ENCODE assay signal across 18 mouse cellular contexts in the genomic region with DNA sequence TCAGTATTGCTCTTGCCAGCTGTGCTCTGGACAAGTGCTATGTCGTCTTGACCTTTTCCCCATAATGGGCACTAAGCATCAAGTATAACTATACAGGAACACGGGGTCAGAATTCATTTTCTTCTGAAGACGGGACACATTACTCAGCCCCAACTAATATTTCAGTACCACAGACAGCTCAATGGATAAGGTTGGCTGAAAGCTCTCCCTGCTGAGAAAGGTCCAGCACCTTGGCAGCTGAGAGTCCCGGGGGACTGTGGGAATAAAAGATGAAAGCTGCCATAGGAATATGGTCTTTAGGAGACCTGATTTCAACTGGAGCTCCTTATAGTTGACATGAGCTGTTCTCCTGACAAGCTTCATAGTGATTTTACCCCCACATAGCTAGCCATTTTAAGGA.
A peak's percentile ranks its signal among the peaks of the same experiment; 100 is the strongest.
DNase-seq lines count a peak whose midpoint lies in the region; ATAC-seq and TF ChIP-seq lines count a peak whose summit lies in the region.
"Had no signal": no experiment of that assay in that cellular context is flagged by ENCODE, and none has a peak within 500 bp of the region (broad histone marks: within the 10 kb centered on the region; RNA-seq: fewer than 3 reads in every experiment).

No protein-coding gene starts in this region.

- WGBS in embryonic facial prominence, embryonic 11.5 days = 54% methylated on average over 4 of the region's 4 CpGs
- WGBS in embryonic facial prominence, embryonic 10.5 days = 58% methylated on average over 4 of the region's 4 CpGs
- WGBS in limb, embryonic 14.5 days = 52% methylated on average over 4 of the region's 4 CpGs
- 52% methylated on average over 4 of the region's 4 CpGs for WGBS in limb, embryonic 10.5 days

- H3K36me3 ChIP-seq in embryonic facial prominence, embryonic 11.5 days (replicated peaks; ENCODE audit: control insufficient read depth, insufficient read depth, low read depth, low read length) = no peaks in the 10 kb centered on the region
- H3K36me3 ChIP-seq in embryonic facial prominence, embryonic 10.5 days (replicated peaks) = no peaks in the 10 kb centered on the region
- no peaks in the 10 kb centered on the region for H3K36me3 ChIP-seq in limb, embryonic 14.5 days (ENCODE audit: control insufficient read depth, insufficient read depth, low read length)
- H3K36me3 ChIP-seq in limb, embryonic 10.5 days = no peaks in the 10 kb centered on the region
- H3K36me3 ChIP-seq: embryonic facial prominence, embryonic 13.5 days; heart, embryonic 15.5 days; hindbrain, embryonic 13.5 days; limb, embryonic 12.5 days had no signal

- peak; percentile 54 for DNase-seq in embryonic facial prominence, embryonic 11.5 days (ENCODE audit: low spot score)
- no peak for DNase-seq in embryonic facial prominence, embryonic 10.5 days (ENCODE audit: low spot score)
- DNase-seq in limb, embryonic 14.5 days (ENCODE audit: low spot score) = peak; percentile 61
- DNase-seq in limb, embryonic 10.5 days (ENCODE audit: low spot score) = no peak
- peak; percentile 48 for DNase-seq in NIH3T3 (ENCODE audit: low read depth)
- peak; percentile 8 for DNase-seq in embryo, embryonic 11.5 days (ENCODE audit: low read depth, low spot score)
- DNase-seq in right cerebral cortex, postnatal 10 days (ENCODE audit: low spot score in 2 of 2) = no peak
- DNase-seq: lung, postnatal 36 days; midbrain, embryonic 14.5 days; right cerebral cortex, postnatal 25 days; thymus, postnatal 36 days had no signal

- no peak overlapping the region for H3K4me3 ChIP-seq in embryonic facial prominence, embryonic 11.5 days (ENCODE audit: low read depth, low read length)
- no peak overlapping the region for H3K4me3 ChIP-seq in embryonic facial prominence, embryonic 10.5 days
- H3K4me3 ChIP-seq in limb, embryonic 14.5 days (replicated peaks; ENCODE audit: low read length) = no peak overlapping the region
- no peak overlapping the region for H3K4me3 ChIP-seq in limb, embryonic 10.5 days
- H3K4me3 ChIP-seq: embryonic facial prominence, embryonic 13.5 days; heart, embryonic 15.5 days; hindbrain, embryonic 13.5 days; limb, embryonic 12.5 days had no signal

- no peak overlapping the region for H3K9ac ChIP-seq in embryonic facial prominence, embryonic 11.5 days (replicated peaks; ENCODE audit: low read length)
- H3K9ac ChIP-seq in limb, embryonic 14.5 days (ENCODE audit: low read depth, low read length, severe bottlenecking) = no peak overlapping the region
- H3K9ac ChIP-seq: embryonic facial prominence, embryonic 13.5 days; heart, embryonic 15.5 days; hindbrain, embryonic 13.5 days; limb, embryonic 12.5 days had no signal

- no peak for ATAC-seq in embryonic facial prominence, embryonic 11.5 days (replicated peaks; ENCODE audit: insufficient number of reproducible peaks, low FRiP score, low TSS enrichment, low read depth)
- no peak for ATAC-seq in limb, embryonic 14.5 days (ENCODE audit: low FRiP score, low read depth)
- no peak for ATAC-seq in frontal cortex, adult (ENCODE audit: low TSS enrichment)
- ATAC-seq: intestine, embryonic 16.5 days had no signal

- no peaks in the 10 kb centered on the region for H3K9me3 ChIP-seq in embryonic facial prominence, embryonic 11.5 days (replicated peaks; ENCODE audit: control insufficient read depth, low read length)
- H3K9me3 ChIP-seq in embryonic facial prominence, embryonic 10.5 days = no peaks in the 10 kb centered on the region
- no peaks in the 10 kb centered on the region for H3K9me3 ChIP-seq in limb, embryonic 14.5 days (ENCODE audit: control insufficient read depth, low read length)
- no peaks in the 10 kb centered on the region for H3K9me3 ChIP-seq in limb, embryonic 10.5 days (replicated peaks)
- H3K9me3 ChIP-seq: embryonic facial prominence, embryonic 13.5 days; heart, embryonic 15.5 days; hindbrain, embryonic 13.5 days; limb, embryonic 12.5 days had no signal

- no peak overlapping the region for H3K27ac ChIP-seq in embryonic facial prominence, embryonic 11.5 days (replicated peaks; ENCODE audit: low read depth, low read length)
- H3K27ac ChIP-seq in embryonic facial prominence, embryonic 10.5 days (replicated peaks) = no peak overlapping the region
- H3K27ac ChIP-seq in limb, embryonic 14.5 days (replicated peaks; ENCODE audit: low read depth, low read length) = no peak overlapping the region
- H3K27ac ChIP-seq in limb, embryonic 10.5 days = no peak overlapping the region
- H3K27ac ChIP-seq: embryonic facial prominence, embryonic 13.5 days; heart, embryonic 15.5 days; hindbrain, embryonic 13.5 days; limb, embryonic 12.5 days had no signal

- no peaks in the 10 kb centered on the region for H3K4me1 ChIP-seq in embryonic facial prominence, embryonic 11.5 days (ENCODE audit: control insufficient read depth, insufficient read depth, low read length)
- H3K4me1 ChIP-seq in embryonic facial prominence, embryonic 10.5 days = no peaks in the 10 kb centered on the region
- no peaks in the 10 kb centered on the region for H3K4me1 ChIP-seq in limb, embryonic 14.5 days (ENCODE audit: control insufficient read depth, insufficient read depth, low read length)
- H3K4me1 ChIP-seq in limb, embryonic 10.5 days = no peaks in the 10 kb centered on the region
- H3K4me1 ChIP-seq: embryonic facial prominence, embryonic 13.5 days; heart, embryonic 15.5 days; hindbrain, embryonic 13.5 days; limb, embryonic 12.5 days had no signal

- H3K27me3 ChIP-seq in embryonic facial prominence, embryonic 11.5 days (ENCODE audit: control insufficient read depth, insufficient read depth, low read length) = no peaks in the 10 kb centered on the region
- H3K27me3 ChIP-seq in embryonic facial prominence, embryonic 10.5 days (replicated peaks; ENCODE audit: low read depth, poor library complexity, severe bottlenecking) = no peaks in the 10 kb centered on the region
- no peaks in the 10 kb centered on the region for H3K27me3 ChIP-seq in limb, embryonic 14.5 days (ENCODE audit: control insufficient read depth, insufficient read depth, low read length)
- H3K27me3 ChIP-seq in limb, embryonic 10.5 days (ENCODE audit: low read depth, poor library complexity, severe bottlenecking) = no peaks in the 10 kb centered on the region
- H3K27me3 ChIP-seq: CH12.LX; embryonic facial prominence, embryonic 13.5 days; heart, embryonic 15.5 days; hindbrain, embryonic 13.5 days; limb, embryonic 12.5 days had no signal

- TF ChIP-seq POLR2A in limb, embryonic 14.5 days (IDR thresholded peaks at IDR 0.05; ENCODE audit: borderline replicate concordance, extremely low read depth, insufficient read depth, insufficient read length) = no peak

- no peak overlapping the region for H3K4me2 ChIP-seq in embryonic facial prominence, embryonic 11.5 days (ENCODE audit: low read depth, low read length)
- no peak overlapping the region for H3K4me2 ChIP-seq in limb, embryonic 14.5 days (replicated peaks; ENCODE audit: low read depth, low read length, severe bottlenecking)
- H3K4me2 ChIP-seq: embryonic facial prominence, embryonic 13.5 days; heart, embryonic 15.5 days; hindbrain, embryonic 13.5 days; limb, embryonic 12.5 days had no signal

Comparison
In these comparisons a context has a peak if more than half of its experiments do, and no peak if none do; other contexts are left out.
1. DNase-seq: peak in embryonic facial prominence, embryonic 11.5 days (single experiment), limb, embryonic 14.5 days (single experiment), NIH3T3 (single experiment) and embryo, embryonic 11.5 days (single experiment); none in embryonic facial prominence, embryonic 10.5 days (single experiment), limb, embryonic 10.5 days (single experiment) and right cerebral cortex, postnatal 10 days (0 of 2).